Mouse (Mus musculus) olfactory bulb, adult 2 months (tissue): ENCODE results near the gene Mfn1.

Source experiments
- CTCF ChIP-seq: fragments of 200-500 bp; IDR thresholded peaks from 2 replicates; pipeline ENCODE4 v1.5.1; 2012; ENCODE audit warnings: low read depth, mild to moderate bottlenecking, low read length, moderate library complexity; ENCODE audit not compliant: insufficient read depth
- POLR2A ChIP-seq: fragments of 200-500 bp; IDR thresholded peaks from 2 replicates; pipeline ENCODE4 v1.6.1; 2012; ENCODE audit warnings: mild to moderate bottlenecking, low read depth, low read length, moderate library complexity; ENCODE audit not compliant: insufficient read depth

DNA sequence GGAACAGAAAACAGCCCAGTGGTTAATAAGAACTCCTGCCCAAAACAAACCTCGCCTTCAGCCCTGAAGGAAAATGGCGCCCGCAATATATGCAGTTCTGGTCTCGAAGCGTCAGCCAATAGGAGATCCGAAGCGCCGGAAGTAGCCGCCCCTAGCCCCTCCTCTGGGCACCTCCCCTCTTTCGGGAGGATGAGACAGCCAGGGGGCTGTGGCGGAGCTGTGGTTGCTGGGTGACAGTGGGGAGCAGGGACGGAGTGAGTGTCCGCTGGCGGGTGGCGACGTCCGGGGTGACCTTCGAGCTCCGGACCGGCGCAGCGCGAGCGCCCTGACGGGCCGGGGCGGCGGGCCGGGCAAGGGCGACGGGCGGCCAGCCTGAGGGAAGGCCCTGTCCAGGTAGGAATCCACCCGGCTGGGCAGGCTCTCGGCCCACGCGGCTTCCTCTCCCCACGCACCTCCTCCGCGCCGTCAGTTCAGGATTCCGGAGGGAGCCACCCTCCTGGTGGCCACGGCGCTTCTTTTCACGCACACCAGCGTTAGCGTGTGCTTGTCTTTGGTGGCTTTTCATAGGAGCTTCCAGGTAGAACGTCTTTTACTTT is at the start of gene Mfn1:
- TF ChIP-seq CTCF (no peak), POLR2A (peak; percentile 89)
